Mouse (Mus musculus): ENCODE data around the gene Gsx2. TPM values are rescaled to one million over a fixed set of nuclear protein-coding genes. Genes with fewer than 3 reads are reported as not detected.

Gene Gsx2
- polyA plus RNA-seq, 1 experiment from 2014 or later: 0.59 TPM

DNA sequence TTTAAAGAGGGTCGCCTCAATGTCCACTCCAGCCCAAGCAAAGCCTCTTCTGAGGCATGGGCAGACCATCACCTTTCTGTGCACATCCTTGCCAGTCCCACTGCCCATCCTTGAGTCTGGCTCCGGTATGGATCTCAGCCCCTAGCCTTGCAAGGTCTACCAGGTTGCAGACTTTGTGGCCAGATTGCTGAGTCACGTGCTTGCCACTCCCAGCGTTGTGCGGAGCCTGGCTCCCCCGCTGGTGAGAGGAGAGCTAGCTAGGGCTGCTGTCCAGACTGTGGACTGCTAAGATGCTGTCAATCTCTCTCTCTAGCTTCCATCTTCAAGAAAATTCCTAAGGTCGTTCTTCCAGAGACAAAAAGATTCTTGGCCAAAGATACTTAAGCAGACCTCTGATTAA is 4.2 kb downstream of the Gsx2 start:
- Histone ChIP-seq H3K27ac (no peak overlapping the region), H3K27me3 (peaks cover 92% of the 10 kb centered on the region), H3K9me3 (no peaks in the 10 kb centered on the region), H3K4me2 (replicated peaks) (no peak overlapping the region), H3K36me3 (no peaks in the 10 kb centered on the region), H3K4me3 (no peak overlapping the region), H3K4me1 (peaks cover 11% of the 10 kb centered on the region), H3K9ac (no peak overlapping the region)
- no peak for ATAC-seq (ENCODE audit: insufficient number of reproducible peaks, insufficient read depth, low FRiP score, low TSS enrichment)
- 0% methylated on average over 7 of the region's 7 CpGs for WGBS

DNA sequence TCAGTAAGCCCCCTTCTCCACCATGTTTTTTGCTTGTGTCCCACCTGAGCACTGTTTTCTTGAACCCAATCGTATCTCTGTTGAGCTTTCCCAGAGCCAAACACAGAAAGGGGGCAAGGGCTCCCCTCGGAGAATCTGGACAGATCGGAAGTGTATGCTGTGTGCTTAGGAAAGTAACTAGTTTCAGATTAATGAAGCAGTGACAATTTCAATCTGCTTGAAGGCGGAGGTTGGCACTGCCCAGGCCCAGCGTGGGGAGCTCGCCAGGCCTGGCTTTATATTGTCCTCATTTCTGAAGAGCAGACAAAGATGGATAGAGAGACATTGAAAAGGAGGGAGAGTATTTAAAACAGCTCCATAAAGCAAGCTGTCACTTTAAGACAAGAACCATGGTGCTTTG is 7.0 kb downstream of the Gsx2 start:
- ATAC-seq (ENCODE audit: insufficient number of reproducible peaks, insufficient read depth, low FRiP score, low TSS enrichment): no peak

DNA sequence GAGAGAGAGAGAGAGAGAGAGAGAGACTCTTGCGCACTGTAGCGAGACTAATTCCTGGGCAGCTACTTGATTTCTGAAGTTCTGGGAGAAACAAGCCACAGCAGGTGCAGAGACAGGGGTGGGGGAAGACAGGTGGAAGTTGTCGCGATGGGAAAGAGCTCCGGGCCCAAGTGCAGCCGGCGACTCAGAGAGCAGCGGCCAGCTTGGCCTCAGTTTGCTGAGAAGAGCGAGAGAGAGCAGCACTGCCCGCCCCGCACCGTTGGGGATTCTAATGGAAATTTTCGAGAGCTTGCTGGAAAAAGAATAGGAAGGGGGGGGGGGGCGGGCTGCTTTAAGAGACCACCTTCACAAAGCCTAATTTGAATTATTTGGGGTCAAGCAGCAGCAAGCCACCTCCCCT is 7.7 kb downstream of the Gsx2 start:
- no peak overlapping the region for H3K4me3 ChIP-seq
- H3K36me3 ChIP-seq: no peaks in the 10 kb centered on the region
- H3K4me1 ChIP-seq: no peaks in the 10 kb centered on the region
- H3K27ac ChIP-seq: no peak overlapping the region
- WGBS: 0% methylated on average over 12 of the region's 14 CpGs
- no peaks in the 10 kb centered on the region for H3K9me3 ChIP-seq
- peaks cover 91% of the 10 kb centered on the region for H3K27me3 ChIP-seq
- H3K4me2 ChIP-seq (replicated peaks): no peak overlapping the region
- ATAC-seq (ENCODE audit: insufficient number of reproducible peaks, insufficient read depth, low FRiP score, low TSS enrichment): no peak
- H3K9ac ChIP-seq: no peak overlapping the region

More for the DNA sequence above, 7.0 kb downstream of the Gsx2 start:
- H3K27ac ChIP-seq: no peak overlapping the region
- no peak overlapping the region for H3K4me2 ChIP-seq (replicated peaks)
- 4% methylated on average over 6 of the region's 6 CpGs for WGBS
- no peaks in the 10 kb centered on the region for H3K36me3 ChIP-seq
- no peak overlapping the region for H3K9ac ChIP-seq
- no peaks in the 10 kb centered on the region for H3K4me1 ChIP-seq
- no peak overlapping the region for H3K4me3 ChIP-seq
- no peaks in the 10 kb centered on the region for H3K9me3 ChIP-seq
- H3K27me3 ChIP-seq: peaks cover 92% of the 10 kb centered on the region

DNA sequence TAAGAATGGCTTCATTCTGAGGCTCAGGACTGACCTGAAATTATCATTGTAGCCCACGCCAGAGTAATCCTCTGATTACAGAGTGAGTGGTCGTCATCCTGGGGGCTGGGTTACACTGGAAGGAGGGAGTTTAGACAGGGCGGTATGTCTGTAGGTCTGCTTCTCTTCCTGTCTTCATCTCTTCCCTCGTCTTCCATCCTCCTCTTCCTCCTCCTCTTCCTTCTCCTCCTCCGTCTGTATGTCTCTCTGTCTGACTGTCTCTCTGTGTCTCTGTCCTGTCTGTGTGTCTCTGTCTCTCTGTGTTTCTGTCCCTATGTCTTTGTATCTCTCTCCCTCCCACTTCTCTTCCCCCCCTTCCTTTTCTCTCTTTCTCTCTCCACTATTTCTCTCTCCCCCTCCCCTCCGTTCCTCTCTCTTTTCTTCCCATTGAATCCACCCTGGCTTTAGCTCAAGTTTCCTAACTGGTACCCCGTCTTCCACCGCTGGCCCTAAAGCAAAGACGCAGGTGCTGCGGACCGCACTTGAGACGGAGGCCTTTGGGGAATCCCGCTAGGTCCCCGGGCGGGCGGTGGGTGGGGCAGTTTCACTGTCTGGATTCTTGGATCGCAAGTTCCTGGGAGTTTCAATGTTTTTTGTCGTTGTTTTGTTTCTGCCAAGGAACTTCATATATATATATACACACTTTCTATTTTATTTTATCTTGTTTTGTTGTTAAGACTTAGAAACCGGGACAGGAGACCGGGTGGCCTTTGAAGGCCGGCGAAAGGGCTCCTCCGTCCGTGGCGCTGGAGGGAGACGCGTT is 8.4 kb downstream of the Gsx2 start:
- Histone ChIP-seq H3K27ac (no peak overlapping the region), H3K4me2 (replicated peaks) (no peak overlapping the region), H3K4me1 (no peaks in the 10 kb centered on the region), H3K36me3 (no peaks in the 10 kb centered on the region), H3K9me3 (no peaks in the 10 kb centered on the region), H3K4me3 (no peak overlapping the region), H3K9ac (no peak overlapping the region), H3K27me3 (peaks cover 83% of the 10 kb centered on the region)
- WGBS: under 1% methylated on average over 27 of the region's 27 CpGs
- ATAC-seq (ENCODE audit: insufficient number of reproducible peaks, insufficient read depth, low FRiP score, low TSS enrichment): no peak

DNA sequence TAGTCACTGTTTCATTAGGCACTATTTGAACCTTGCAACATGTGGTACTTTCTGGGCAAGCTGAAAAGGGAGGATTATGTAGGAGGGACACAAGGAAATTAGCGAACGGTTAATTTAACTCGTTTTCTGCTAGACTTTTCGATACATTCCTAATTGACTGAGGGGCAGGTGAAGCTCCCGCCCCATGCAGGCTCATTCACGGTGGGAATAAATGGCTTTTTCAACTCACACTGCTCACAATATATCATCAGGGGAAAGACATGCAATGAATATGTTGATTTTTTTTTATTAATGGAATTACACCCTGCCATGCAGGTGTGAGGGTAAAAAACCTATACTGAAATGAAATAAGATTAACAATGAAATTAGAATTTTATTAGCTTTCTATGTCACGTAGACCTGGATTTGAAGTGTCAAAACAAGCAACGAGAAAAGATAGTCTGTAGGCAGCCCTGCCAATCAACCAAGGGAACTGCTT is 9.0 kb downstream of the Gsx2 start:
- no peak overlapping the region for H3K4me3 ChIP-seq
- under 1% methylated on average over 8 of the region's 8 CpGs for WGBS

DNA sequence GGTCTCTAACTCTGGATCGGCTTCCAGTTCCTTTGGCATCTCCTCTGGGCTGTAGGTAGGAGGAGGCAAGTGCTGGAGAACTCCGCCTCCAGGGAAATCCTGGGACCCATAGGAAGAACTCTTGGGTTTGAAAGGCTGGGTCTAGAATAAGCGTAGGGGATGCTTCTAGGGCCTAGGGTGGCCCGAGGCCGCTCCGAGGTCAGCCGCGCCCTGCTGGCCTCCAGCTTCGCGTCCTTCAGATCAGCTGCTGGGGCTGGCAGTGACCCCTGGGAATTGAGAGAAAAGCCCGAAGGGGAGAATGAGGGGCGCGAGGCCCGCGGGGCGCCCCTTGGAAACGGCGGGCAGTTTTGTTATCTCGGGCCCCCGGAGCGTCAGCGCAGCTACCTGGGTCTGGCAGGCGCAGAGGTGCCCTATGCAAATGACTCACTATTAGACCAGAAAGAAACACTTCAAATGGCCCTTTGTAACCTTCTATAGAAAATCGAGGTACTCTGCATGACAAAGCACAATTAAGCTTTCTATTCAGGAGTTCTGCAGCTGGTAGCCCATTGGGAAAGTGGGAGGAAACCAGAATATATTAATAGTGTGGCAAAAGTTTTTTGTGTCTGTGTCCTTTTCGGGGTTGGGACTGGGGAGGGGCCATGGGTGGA is 9.6 kb downstream of the Gsx2 start:
- H3K4me3 ChIP-seq: 0 out of 2 replicates have a peak overlapping the region, but pooled peaks have one; percentile 3
- H3K27ac ChIP-seq: no peak overlapping the region
- under 1% methylated on average over 25 of the region's 25 CpGs for WGBS
- H3K9ac ChIP-seq: no peak overlapping the region
- no peaks in the 10 kb centered on the region for H3K9me3 ChIP-seq
- no peak overlapping the region for H3K4me2 ChIP-seq (replicated peaks)
- H3K36me3 ChIP-seq: no peaks in the 10 kb centered on the region
- no peak for ATAC-seq (ENCODE audit: insufficient number of reproducible peaks, insufficient read depth, low FRiP score, low TSS enrichment)
- no peaks in the 10 kb centered on the region for H3K4me1 ChIP-seq
- H3K27me3 ChIP-seq: peaks cover 71% of the 10 kb centered on the region

More for the DNA sequence above, 9.0 kb downstream of the Gsx2 start:
- no peak overlapping the region for H3K4me2 ChIP-seq (replicated peaks)
- peaks cover 77% of the 10 kb centered on the region for H3K27me3 ChIP-seq
- no peak overlapping the region for H3K9ac ChIP-seq
- H3K27ac ChIP-seq: no peak overlapping the region
- H3K9me3 ChIP-seq: no peaks in the 10 kb centered on the region
- no peaks in the 10 kb centered on the region for H3K36me3 ChIP-seq
- ATAC-seq (ENCODE audit: insufficient number of reproducible peaks, insufficient read depth, low FRiP score, low TSS enrichment): no peak
- H3K4me1 ChIP-seq: no peaks in the 10 kb centered on the region

DNA sequence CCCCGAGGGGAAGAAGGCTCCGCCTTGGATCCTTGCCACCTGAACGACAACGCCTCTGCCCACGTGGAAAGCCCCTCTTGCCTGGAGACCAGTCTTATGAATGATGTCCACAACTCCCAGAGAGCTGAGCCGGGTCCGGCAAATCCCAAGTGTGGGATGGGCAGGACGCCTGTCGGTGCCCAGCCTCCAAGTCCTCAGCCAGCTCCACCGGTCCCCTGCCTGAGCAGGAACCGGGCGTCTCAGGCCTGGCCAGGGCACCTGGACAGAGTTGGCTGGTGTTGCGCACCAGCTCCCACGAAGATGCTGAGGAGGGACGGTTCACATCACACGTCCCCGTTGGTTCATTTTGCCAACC is 10.1 kb downstream of the Gsx2 start:
- Histone ChIP-seq H3K9me3 (no peaks in the 10 kb centered on the region), H3K27ac (no peak overlapping the region), H3K27me3 (peaks cover 66% of the 10 kb centered on the region), H3K4me3 (no peak overlapping the region), H3K4me1 (no peaks in the 10 kb centered on the region), H3K9ac (no peak overlapping the region), H3K36me3 (no peaks in the 10 kb centered on the region), H3K4me2 (replicated peaks) (no peak overlapping the region)
- no peak for ATAC-seq (ENCODE audit: insufficient number of reproducible peaks, insufficient read depth, low FRiP score, low TSS enrichment)
- under 1% methylated on average over 17 of the region's 17 CpGs for WGBS

DNA sequence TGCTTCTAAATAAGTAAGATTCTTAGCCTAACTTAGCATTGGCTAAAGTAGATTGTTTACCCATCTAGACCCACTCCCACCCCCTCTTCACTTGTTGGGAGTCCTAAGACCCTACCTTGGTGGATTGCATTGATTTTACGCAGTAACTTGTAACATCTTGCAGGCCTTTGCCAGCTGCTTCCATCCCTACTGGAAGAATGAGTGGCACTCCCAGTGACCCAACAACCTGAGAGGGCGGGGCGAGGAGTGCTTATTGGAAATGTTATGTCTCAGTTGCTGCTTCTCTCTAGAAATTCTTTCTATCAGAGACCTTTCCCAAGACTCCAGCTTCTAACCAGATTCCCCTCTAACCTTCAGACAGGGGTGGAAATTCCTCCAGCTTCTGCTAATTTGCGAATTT is 10.5 kb downstream of the Gsx2 start:
- ATAC-seq (ENCODE audit: insufficient number of reproducible peaks, insufficient read depth, low FRiP score, low TSS enrichment): no peak
- H3K27ac ChIP-seq: no peak overlapping the region
- no peak overlapping the region for H3K4me3 ChIP-seq
- 10% methylated on average over 4 of the region's 4 CpGs for whole genome bisulfite sequencing
- H3K36me3 ChIP-seq: no peaks in the 10 kb centered on the region
- no peak overlapping the region for H3K4me2 ChIP-seq (replicated peaks)
- H3K4me1 ChIP-seq: no peaks in the 10 kb centered on the region
- peaks cover 62% of the 10 kb centered on the region for H3K27me3 ChIP-seq
- H3K9me3 ChIP-seq: no peaks in the 10 kb centered on the region
- H3K9ac ChIP-seq: no peak overlapping the region

DNA sequence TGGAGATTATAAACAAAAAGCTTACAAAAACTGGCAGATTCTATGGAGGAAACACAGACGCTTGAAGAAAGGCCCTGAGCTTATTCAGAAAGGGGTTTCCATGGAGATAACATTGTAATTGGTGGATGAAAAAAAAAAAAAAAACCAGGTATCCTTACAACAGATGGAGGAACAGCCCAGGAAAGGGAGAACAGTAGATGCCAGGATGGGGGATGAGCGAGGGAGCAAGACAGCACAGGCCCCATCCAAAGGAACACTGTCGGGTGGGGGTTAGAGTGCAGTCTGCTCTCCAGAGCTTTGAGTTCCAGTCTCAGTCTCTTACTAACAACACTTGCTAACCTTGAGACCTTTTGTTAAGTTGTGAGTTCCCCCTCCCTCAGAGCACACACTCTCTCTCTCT is 31.1 kb downstream of the Gsx2 start:
- H3K27ac ChIP-seq: no peak overlapping the region
- 0 out of 2 replicates have a peak, but pooled peaks cover 2% of the 10 kb centered on the region for H3K4me1 ChIP-seq
- no peak overlapping the region for H3K4me2 ChIP-seq (replicated peaks)
- H3K9ac ChIP-seq: no peak overlapping the region
- 65% methylated on average over 3 of the region's 3 CpGs for WGBS
- no peaks in the 10 kb centered on the region for H3K36me3 ChIP-seq
- no peak for ATAC-seq (ENCODE audit: insufficient number of reproducible peaks, insufficient read depth, low FRiP score, low TSS enrichment)
- no peaks in the 10 kb centered on the region for H3K9me3 ChIP-seq
- H3K27me3 ChIP-seq: no peaks in the 10 kb centered on the region
- H3K4me3 ChIP-seq: no peak overlapping the region

DNA sequence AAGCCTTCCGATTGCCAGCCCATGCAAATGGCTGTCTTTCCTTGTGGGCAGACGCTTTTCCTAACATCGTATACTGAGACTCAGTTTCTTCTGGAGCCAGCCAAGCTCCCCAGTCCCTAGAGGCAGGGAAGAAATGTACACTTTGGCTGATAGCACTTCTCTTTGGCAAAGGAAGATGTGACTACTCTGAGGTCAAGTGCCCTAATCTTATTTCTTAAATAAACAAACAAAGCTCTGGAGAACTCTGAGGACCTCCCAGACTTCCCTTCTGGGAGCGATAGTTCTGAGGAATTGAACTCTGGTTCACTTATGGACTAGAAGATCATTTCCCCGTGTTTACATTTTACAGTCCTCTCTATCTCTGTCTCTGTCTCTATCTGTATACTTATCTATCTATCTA is 34.0 kb downstream of the Gsx2 start:
- H3K4me3 ChIP-seq: no peak overlapping the region
- H3K4me2 ChIP-seq (replicated peaks): no peak overlapping the region
- H3K4me1 ChIP-seq: 0 out of 2 replicates have a peak, but pooled peaks cover 2% of the 10 kb centered on the region
- ATAC-seq (ENCODE audit: insufficient number of reproducible peaks, insufficient read depth, low FRiP score, low TSS enrichment): no peak
- no peaks in the 10 kb centered on the region for H3K9me3 ChIP-seq
- H3K27ac ChIP-seq: no peak overlapping the region
- H3K9ac ChIP-seq: no peak overlapping the region
- H3K27me3 ChIP-seq: no peaks in the 10 kb centered on the region
- 40% methylated on average over 5 of the region's 5 CpGs for WGBS
- H3K36me3 ChIP-seq: no peaks in the 10 kb centered on the region

DNA sequence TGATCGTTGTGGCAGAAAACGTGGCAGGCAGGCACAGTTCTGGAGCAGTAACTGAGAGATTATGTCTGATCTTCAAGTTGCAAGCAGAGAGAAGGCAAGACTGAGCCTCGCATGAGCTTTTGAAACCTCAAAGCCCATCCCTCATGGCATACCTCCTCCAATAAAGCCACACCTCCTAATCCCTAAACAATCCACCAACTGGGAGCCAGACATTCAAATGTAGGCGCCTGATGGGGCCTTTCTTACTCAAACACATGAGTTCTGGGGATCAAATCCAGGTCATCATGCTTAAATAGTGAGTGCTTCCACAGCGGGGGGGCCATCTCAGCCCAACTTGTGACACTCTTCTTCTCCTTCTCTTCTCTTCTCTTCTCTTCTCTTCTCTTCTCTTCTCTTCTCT is 36.4 kb downstream of the Gsx2 start:
- Histone ChIP-seq H3K4me1 (0 out of 2 replicates have a peak, but pooled peaks cover 2% of the 10 kb centered on the region), H3K27ac (no peak overlapping the region), H3K4me3 (no peak overlapping the region), H3K9me3 (no peaks in the 10 kb centered on the region), H3K4me2 (replicated peaks) (no peak overlapping the region), H3K36me3 (no peaks in the 10 kb centered on the region), H3K27me3 (no peaks in the 10 kb centered on the region), H3K9ac (no peak overlapping the region)
- 57% methylated on average over 5 of the region's 5 CpGs for WGBS
- no peak for ATAC-seq (ENCODE audit: insufficient number of reproducible peaks, insufficient read depth, low FRiP score, low TSS enrichment)

DNA sequence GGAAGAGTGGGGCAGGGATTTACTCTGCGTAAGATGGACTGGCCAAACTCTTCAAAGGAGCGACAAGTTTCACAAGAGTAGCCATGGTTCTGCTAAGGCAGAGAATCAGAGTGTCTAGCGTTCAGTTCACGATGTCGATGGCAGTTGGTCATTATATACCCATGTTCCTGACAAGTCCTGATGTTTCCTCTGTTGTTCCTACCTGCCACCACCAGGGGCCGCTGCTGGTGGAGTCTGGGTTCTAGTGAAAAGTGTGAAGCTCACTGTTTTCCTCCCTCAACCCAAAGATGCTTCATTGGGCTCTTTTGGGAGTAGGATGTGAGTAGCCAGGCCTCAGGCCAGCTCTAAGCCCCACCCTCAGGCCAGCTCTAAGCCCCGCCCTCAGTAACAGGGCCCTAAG is 43.4 kb downstream of the Gsx2 start:
- no peak overlapping the region for H3K27ac ChIP-seq
- no peak overlapping the region for H3K4me2 ChIP-seq (replicated peaks)
- no peaks in the 10 kb centered on the region for H3K4me1 ChIP-seq
- H3K36me3 ChIP-seq: no peaks in the 10 kb centered on the region
- H3K9ac ChIP-seq: no peak overlapping the region
- no peak overlapping the region for H3K4me3 ChIP-seq
- WGBS: 60% methylated on average over 7 of the region's 7 CpGs
- no peaks in the 10 kb centered on the region for H3K9me3 ChIP-seq
- no peaks in the 10 kb centered on the region for H3K27me3 ChIP-seq
- no peak for ATAC-seq (ENCODE audit: insufficient number of reproducible peaks, insufficient read depth, low FRiP score, low TSS enrichment)
